Mouse (Mus musculus) G1E (cell line): ENCODE data around the gene Tbx1.

Source experiments
- CTCF ChIP-seq: IDR thresholded peaks from 2 replicates; pipeline ENCODE4 v1.5.1; 2012; ENCODE audit warnings: low read depth, low read length, inconsistent platforms, mixed read lengths
- POLR2AphosphoS5 ChIP-seq: IDR thresholded peaks from 2 replicates; pipeline ENCODE4 v1.6.1; 2012; ENCODE audit warnings: low read depth, low read length, inconsistent platforms; ENCODE audit not compliant: insufficient replicate concordance

DNA sequence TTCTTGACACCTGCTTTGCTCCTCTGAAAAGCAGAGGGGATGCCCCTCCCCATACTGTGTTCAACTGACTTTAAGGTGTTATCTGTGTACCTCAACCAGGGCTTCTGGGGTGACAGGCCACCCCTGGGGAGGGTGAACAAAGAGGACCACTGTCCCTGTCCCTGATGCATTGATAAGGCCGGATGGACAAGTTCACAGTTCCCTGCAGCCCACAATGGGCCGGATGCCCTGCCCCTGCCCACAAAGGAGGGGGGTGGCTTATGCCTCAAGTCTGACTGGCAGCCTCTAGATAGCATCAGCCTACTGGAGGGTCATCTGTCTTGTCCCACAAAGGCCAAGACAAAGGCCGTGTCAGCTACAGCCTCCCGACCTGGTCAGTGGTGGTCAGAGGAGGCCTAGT, 28.6 kb upstream of the Tbx1 start:
- TF ChIP-seq CTCF (no peak), POLR2AphosphoS5 (no peak)
